19 mouse cellular contexts compared by ENCODE assay signal in genomic region chr6:136436151-136436550, GRCm38 (mm10). TPM values are rescaled to one million over a fixed set of nuclear protein-coding genes. Genes with fewer than 3 reads are reported as not detected.
"Had no signal": no experiment of that assay in that cellular context is flagged by ENCODE, and none has a peak within 500 bp of the region (broad histone marks: within the 10 kb centered on the region; RNA-seq: fewer than 3 reads in every experiment).

No protein-coding gene starts in this region.

RNA-seq across cellular contexts. Expression of gene E330021D16Rik, which starts 20.8 kb away (rescaled TPM):
- polyA plus RNA-seq: limb, embryonic 10.5 days; limb, embryonic 11.5 days; limb, embryonic 12.5 days; limb, embryonic 13.5 days; limb, embryonic 15.5 days; liver, embryonic 11.5 days; liver, embryonic 12.5 days; liver, embryonic 13.5 days; lung, embryonic 14.5 days; macrophage; midbrain, embryonic 10.5 days; midbrain, embryonic 11.5 days; midbrain, embryonic 12.5 days; midbrain, embryonic 13.5 days; midbrain, embryonic 14.5 days; midbrain, embryonic 15.5 days; midbrain, embryonic 16.5 days; midbrain, postnatal 0 days; myocyte had no signal
